Mouse (Mus musculus): ENCODE measurements around the gene Asprv1. TPM values are rescaled to one million over a fixed set of nuclear protein-coding genes. Genes with fewer than 3 reads are reported as not detected.

Asprv1 gene
- polyA plus RNA-seq, 1 experiment = 0.67 TPM

DNA sequence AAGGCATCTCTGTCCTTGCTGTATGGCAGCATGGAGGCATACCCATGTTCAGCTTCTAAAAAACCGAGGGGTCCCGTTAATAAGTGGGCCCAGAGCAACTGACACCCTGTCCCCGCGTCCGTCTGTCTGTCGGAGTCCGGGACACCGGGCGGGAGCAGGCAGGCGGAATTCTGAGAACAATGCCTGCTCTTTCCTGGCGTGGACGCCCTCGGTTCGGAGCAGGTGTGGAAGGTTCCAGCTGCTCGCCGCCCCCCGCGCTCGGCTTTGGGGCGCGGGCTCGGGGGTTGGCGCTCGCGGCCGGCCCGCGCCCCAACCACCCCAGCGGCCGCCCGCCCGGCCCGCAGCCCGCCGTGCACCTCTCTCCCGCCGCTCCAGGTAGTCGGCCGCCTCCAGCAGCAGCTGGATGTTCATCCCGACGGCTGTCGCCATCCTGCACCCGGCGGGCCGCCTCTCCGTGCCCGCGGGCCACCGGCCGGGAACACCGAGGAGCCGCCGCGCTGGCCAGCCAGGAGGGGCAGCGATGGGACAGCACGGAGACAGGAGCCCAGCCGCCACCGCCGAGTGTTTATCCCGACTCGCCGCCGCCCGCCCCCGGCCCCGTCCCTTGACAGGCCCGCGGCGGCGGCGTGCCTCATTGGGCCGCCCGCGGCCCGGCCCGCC, 40.7 kb downstream of the Asprv1 start, which contains the start of gene Mxd1:
Mxd1 (minus strand) TSS at position 582 of the 660 bp plus-strand sequence.
- Histone ChIP-seq H3K4me1 (ENCODE audit: control insufficient read depth, insufficient read depth, insufficient read length, low read length) (0 out of 2 replicates have a peak, but pooled peaks cover 2% of the 10 kb centered on the region), H3K27ac (replicated peaks; ENCODE audit: low read depth, low read length) (peak within 1 kb of the TSS; percentile 53), H3K4me3 (ENCODE audit: insufficient read depth, low read depth, low read length) (peak within 1 kb of the TSS; percentile 94)

DNA sequence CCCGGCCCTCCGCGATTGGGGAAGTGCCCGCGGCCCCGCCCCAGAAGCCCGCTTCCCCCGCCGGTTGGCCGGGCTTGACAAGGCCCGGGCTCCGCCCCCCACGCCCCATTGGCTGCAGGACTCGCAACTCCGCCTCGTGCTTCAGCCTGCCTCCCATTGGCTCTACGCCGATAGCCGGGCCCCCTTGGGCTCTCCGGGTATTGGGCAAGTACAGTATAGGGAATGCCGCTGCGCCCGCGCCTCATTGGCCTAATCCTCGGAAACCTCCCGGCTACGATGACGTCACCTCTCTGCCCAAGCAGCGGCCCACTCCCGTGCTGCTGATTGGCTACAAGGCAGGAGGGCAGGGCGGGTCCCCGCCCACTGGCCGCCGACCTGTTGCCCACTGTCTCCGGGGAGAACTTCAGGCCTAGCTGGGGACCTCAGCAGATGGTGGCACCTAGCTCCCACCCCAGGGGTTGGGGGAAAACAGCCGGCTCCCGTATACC, 41.3 kb downstream of the Asprv1 start:
- Histone ChIP-seq H3K4me3 (ENCODE audit: insufficient read depth, low read depth, low read length) (peak overlapping the region; percentile 64), H3K4me1 (ENCODE audit: control insufficient read depth, insufficient read depth, insufficient read length, low read length) (0 out of 2 replicates have a peak, but pooled peaks cover 2% of the 10 kb centered on the region), H3K27ac (replicated peaks; ENCODE audit: low read depth, low read length) (peak overlapping the region; percentile 53)

DNA sequence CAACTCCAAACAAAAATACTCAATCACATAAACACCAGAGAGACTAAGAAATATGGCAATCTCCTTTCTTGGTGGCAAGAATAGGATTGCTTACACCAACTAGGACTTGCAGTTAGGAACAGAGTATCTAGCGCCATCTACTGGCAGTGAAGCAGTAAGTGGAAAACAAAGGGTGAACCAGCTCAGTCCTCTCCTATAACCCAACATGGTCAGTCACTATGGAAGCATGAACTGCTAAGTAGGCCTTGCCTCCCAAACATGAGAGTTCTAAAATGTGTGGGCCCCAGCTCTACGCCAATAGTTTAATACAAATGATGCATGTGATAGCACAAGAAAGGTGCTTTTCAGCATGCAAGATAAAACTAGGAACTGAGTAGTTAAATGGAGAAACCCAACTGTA, 42.9 kb downstream of the Asprv1 start:
- no peak overlapping the region for H3K4me3 ChIP-seq (ENCODE audit: insufficient read depth, low read depth, low read length)
- 0 out of 2 replicates have a peak, but pooled peaks cover 2% of the 10 kb centered on the region for H3K4me1 ChIP-seq (ENCODE audit: control insufficient read depth, insufficient read depth, insufficient read length, low read length)
- H3K27ac ChIP-seq (replicated peaks; ENCODE audit: low read depth, low read length) = no peak overlapping the region

DNA sequence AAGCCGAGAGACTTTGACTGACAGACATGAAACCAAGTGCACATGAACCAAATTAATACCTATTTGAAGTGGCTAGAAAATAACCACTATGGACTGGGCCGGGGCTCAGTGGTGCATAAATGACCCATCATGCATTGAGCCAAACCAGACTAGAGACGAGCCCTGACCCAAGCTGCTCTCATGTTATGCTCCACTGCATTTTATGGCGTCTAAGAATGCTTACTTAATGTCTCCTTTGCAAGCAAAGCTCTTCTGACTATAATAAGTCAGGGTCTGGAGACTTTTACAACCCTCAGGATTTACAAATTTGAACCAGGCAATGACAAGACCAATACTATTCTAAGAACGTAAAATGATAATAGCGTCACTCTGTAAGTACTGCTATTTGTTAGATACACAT, 50.4 kb downstream of the Asprv1 start:
- no peaks in the 10 kb centered on the region for H3K4me1 ChIP-seq (ENCODE audit: control insufficient read depth, insufficient read depth, insufficient read length, low read length)
- no peak overlapping the region for H3K27ac ChIP-seq (replicated peaks; ENCODE audit: low read depth, low read length)
- H3K4me3 ChIP-seq (ENCODE audit: insufficient read depth, low read depth, low read length) = no peak overlapping the region

Other genes with a start within 250 kb of the Asprv1 start
- gene Pcyox1, start 231.0 kb upstream of the Asprv1 start, polyA plus RNA-seq (2012; ENCODE audit: insufficient read depth, insufficient read length, missing spikeins) = 65.9 and 131 TPM in 2 replicates
- 15.2 and 19.3 TPM in 2 replicates for gene Tia1, start 223.9 kb upstream of the Asprv1 start, polyA plus RNA-seq (2012; ENCODE audit: insufficient read depth, insufficient read length, missing spikeins)
- gene Gm44790, start 201.5 kb upstream of the Asprv1 start, polyA plus RNA-seq (2012; ENCODE audit: insufficient read depth, insufficient read length, missing spikeins) = not detected in 2 replicates
- gene C87436, start 189.8 kb upstream of the Asprv1 start, polyA plus RNA-seq (2012; ENCODE audit: insufficient read depth, insufficient read length, missing spikeins) = 10.4 and 13.6 TPM in 2 replicates
- gene Pcbp1, start 101.8 kb upstream of the Asprv1 start, polyA plus RNA-seq (2012; ENCODE audit: insufficient read depth, insufficient read length, missing spikeins) = 107 and 116 TPM in 2 replicates
- 3.4 and 4.9 TPM in 2 replicates for gene Mxd1, start 41.0 kb downstream of the Asprv1 start, polyA plus RNA-seq (2012; ENCODE audit: insufficient read depth, insufficient read length, missing spikeins)
- gene Snrnp27, start 56.4 kb downstream of the Asprv1 start, polyA plus RNA-seq (2012; ENCODE audit: insufficient read depth, insufficient read length, missing spikeins) = 113 and 121 TPM in 2 replicates
- gene Gmcl1, start 105.2 kb downstream of the Asprv1 start, polyA plus RNA-seq (2012; ENCODE audit: insufficient read depth, insufficient read length, missing spikeins) = 6.0 and 7.1 TPM in 2 replicates
- 42.5 and 51.3 TPM in 2 replicates for gene Anxa4, start 165.4 kb downstream of the Asprv1 start, polyA plus RNA-seq (2012; ENCODE audit: insufficient read depth, insufficient read length, missing spikeins)
- 6.9 and 13.2 TPM in 2 replicates for gene Aak1, start 221.4 kb downstream of the Asprv1 start, polyA plus RNA-seq (2012; ENCODE audit: insufficient read depth, insufficient read length, missing spikeins)

All from brown adipose tissue, adult 24 weeks (tissue).